Mouse (Mus musculus): ENCODE measurements around the gene Dock8. TPM values are rescaled to one million over a fixed set of nuclear protein-coding genes. Genes with fewer than 3 reads are reported as not detected.

Gene Dock8
- total and polyA plus RNA-seq, 2 experiments from 2014 or later, result 0.29 to 0.69 TPM

DNA sequence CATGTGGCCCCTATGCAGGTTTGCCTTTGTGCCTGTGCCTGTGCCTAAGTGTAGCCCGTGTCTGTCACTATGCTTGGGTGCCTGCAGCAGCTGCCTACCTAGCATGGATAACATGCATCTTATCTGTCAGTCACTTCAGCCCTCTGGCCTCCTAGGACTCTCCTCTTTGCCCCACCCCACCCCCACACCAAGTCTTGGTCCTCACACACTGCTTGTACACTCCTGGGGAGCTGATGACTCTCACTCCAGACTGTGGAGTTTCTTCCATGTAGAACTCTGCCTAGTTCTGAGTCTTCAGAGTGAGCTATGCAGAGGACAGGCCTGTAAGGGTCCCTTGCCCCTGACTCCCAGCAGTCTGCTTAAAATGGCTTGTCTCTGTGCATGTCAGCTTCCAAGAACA, 136.8 kb downstream of the Dock8 start:
- H3K27ac ChIP-seq (ENCODE audit: low read depth, low read length), result no peak overlapping the region
- WGBS, result 63% methylated on average over 1 of the region's 1 CpGs
- DNase-seq (no peak), ATAC-seq (no peak)
- no peak overlapping the region for H3K4me2 ChIP-seq (ENCODE audit: low read depth)
- H3K36me3 ChIP-seq (ENCODE audit: insufficient read depth), result no peaks in the 10 kb centered on the region
- no peak overlapping the region for H3K9ac ChIP-seq
- H3K27me3 ChIP-seq (ENCODE audit: insufficient read depth, low read length), result no peaks in the 10 kb centered on the region
- H3K4me1 ChIP-seq (ENCODE audit: insufficient read depth), result no peaks in the 10 kb centered on the region
- H3K9me3 ChIP-seq (ENCODE audit: low read length), result no peaks in the 10 kb centered on the region
- no peak for TF ChIP-seq CTCF (IDR thresholded peaks at IDR 0.05; ENCODE audit: low read depth)
- H3K4me3 ChIP-seq (ENCODE audit: low read depth, low read length), result no peak overlapping the region

- no peaks in the 10 kb centered on the region for H3K36me3 ChIP-seq (ENCODE audit: insufficient read depth)
- H3K4me1 ChIP-seq (ENCODE audit: insufficient read depth), result no peaks in the 10 kb centered on the region
- H3K4me2 ChIP-seq (ENCODE audit: low read depth), result no peak overlapping the region
- 87% methylated on average over 16 of the region's 16 CpGs for WGBS
- no peaks in the 10 kb centered on the region for H3K9me3 ChIP-seq (ENCODE audit: low read length)
- no peak overlapping the region for H3K4me3 ChIP-seq (ENCODE audit: low read depth, low read length)
- DNase-seq (no peak), ATAC-seq (no peak)
- no peak overlapping the region for H3K27ac ChIP-seq (ENCODE audit: low read depth, low read length)
- H3K27me3 ChIP-seq (ENCODE audit: insufficient read depth, low read length), result no peaks in the 10 kb centered on the region
- no peak overlapping the region for H3K9ac ChIP-seq
- no peak for TF ChIP-seq CTCF (IDR thresholded peaks at IDR 0.05; ENCODE audit: low read depth)
Measured at GRCm38 (mm10) chr19:25137907-25138820, 138.8 kb downstream of the Dock8 start.

DNA sequence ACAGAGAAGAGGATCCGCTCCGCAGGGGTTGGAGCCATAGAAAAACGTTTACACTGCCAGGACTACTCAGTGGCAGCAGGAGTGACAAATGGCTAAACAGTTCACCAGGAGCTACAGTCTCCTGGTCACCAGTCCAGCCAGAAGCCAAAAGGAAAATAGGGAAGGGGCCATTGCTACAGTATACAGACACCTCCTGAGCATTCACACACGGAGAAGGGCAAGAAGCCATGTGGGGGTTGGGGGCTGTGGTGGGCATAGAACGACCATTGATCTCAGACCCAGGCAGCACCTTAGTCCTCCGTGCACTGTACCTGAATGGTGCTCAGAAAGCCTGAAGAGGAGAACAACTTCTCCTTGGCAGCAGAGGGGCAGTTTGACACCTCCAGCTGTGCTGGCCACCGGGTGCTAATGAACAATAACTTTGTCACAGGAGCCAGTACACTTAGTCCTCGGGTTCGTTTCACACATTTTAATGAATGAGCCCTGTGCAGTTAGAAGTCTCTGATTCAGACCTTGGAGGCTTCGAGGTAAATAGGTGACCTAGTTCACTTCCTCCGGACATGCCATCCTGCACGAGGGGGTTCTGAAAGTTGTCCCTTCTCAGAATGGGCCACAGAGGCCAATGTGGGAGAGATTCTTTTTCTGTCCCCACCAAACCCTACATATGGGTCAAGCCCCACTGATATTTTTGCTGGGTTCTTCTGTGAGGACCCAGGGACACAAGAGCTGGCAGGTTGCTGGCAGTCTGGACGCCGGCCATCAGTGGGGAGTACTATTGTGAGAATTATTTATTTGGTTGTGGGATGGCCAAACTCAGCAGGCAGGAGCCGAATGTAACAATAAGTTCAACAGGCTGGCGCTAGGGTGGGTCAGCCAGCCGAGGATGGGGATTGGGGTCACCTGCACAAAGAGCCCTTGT, 145.0 kb downstream of the Dock8 start:
- Histone ChIP-seq H3K4me1 (ENCODE audit: insufficient read depth) (no peaks in the 10 kb centered on the region), H3K4me2 (ENCODE audit: low read depth) (no peak overlapping the region), H3K9ac (no peak overlapping the region), H3K36me3 (ENCODE audit: insufficient read depth) (no peaks in the 10 kb centered on the region), H3K27me3 (ENCODE audit: insufficient read depth, low read length) (no peaks in the 10 kb centered on the region), H3K9me3 (ENCODE audit: low read length) (no peaks in the 10 kb centered on the region), H3K4me3 (ENCODE audit: low read depth, low read length) (no peak overlapping the region), H3K27ac (ENCODE audit: low read depth, low read length) (no peak overlapping the region)
- ATAC-seq (no peak; the same call in 1 of the 2 replicates), DNase-seq (no peak)
- TF ChIP-seq CTCF (IDR thresholded peaks at IDR 0.05; ENCODE audit: low read depth), result no peak
- WGBS, result 41% methylated on average over 17 of the region's 17 CpGs

DNA sequence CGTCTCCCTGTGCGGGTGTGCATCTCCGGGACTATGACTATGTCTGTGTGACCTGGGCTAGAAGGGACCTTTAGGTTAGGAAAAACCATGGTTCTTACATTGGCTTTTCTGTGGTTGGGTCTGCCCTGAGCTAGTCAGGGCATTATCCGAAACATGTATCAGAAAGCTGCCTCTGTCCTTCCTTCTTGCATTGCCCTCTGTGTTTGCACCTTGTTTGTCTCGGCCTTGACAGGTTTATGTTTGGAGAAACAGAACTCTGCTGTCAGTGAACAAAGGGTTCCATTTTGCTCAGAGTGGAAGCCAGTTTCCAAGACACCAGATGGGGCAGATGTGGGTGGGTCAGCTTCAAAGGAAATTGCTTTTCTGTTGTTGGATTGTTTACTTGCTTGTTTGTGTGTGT, 145.8 kb downstream of the Dock8 start:
- 57% methylated on average over 5 of the region's 5 CpGs for WGBS
- Histone ChIP-seq H3K4me1 (ENCODE audit: insufficient read depth) (no peaks in the 10 kb centered on the region), H3K9me3 (ENCODE audit: low read length) (no peaks in the 10 kb centered on the region), H3K4me3 (ENCODE audit: low read depth, low read length) (no peak overlapping the region), H3K27ac (ENCODE audit: low read depth, low read length) (no peak overlapping the region), H3K4me2 (ENCODE audit: low read depth) (no peak overlapping the region), H3K27me3 (ENCODE audit: insufficient read depth, low read length) (no peaks in the 10 kb centered on the region), H3K36me3 (ENCODE audit: insufficient read depth) (no peaks in the 10 kb centered on the region), H3K9ac (no peak overlapping the region)
- no peak for TF ChIP-seq CTCF (IDR thresholded peaks at IDR 0.05; ENCODE audit: low read depth)
- DNase-seq (no peak), ATAC-seq (no peak)

DNA sequence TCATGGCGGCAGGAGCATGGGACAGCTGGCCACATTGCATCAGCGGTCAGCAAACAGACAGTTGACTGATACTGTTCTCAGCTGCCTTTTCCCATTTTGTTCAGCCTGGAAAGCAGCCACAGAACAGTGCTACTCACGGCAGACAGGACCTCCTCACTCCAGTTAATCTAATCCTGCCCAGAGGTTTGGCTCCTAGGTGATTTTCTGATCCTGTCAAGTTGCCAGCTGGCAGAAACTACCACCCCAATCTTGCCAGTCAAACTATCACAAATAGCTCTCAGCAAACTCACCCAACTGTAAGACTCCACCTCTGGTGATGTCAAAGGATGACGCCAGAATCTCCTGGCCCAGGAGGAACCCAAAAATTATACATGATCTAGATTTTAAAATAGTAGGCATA, 146.8 kb downstream of the Dock8 start:
- WGBS, result 76% methylated on average over 4 of the region's 4 CpGs
- no peaks in the 10 kb centered on the region for H3K27me3 ChIP-seq (ENCODE audit: insufficient read depth, low read length)

GRCm38 (mm10) chr19:25149788-25150187, 150.5 kb downstream of the Dock8 start:
- DNase-seq (no peak), ATAC-seq (no peak)
- WGBS, result 80% methylated on average over 8 of the region's 8 CpGs
- Histone ChIP-seq H3K27me3 (ENCODE audit: insufficient read depth, low read length) (no peaks in the 10 kb centered on the region), H3K9me3 (ENCODE audit: low read length) (no peaks in the 10 kb centered on the region), H3K4me1 (ENCODE audit: insufficient read depth) (no peaks in the 10 kb centered on the region), H3K4me2 (ENCODE audit: low read depth) (no peak overlapping the region), H3K4me3 (ENCODE audit: low read depth, low read length) (no peak overlapping the region), H3K27ac (ENCODE audit: low read depth, low read length) (no peak overlapping the region), H3K36me3 (ENCODE audit: insufficient read depth) (no peaks in the 10 kb centered on the region), H3K9ac (no peak overlapping the region)
- no peak for TF ChIP-seq CTCF (IDR thresholded peaks at IDR 0.05; ENCODE audit: low read depth)

More for the DNA sequence above, 146.8 kb downstream of the Dock8 start:
- no peak for TF ChIP-seq CTCF (IDR thresholded peaks at IDR 0.05; ENCODE audit: low read depth)
- H3K4me1 ChIP-seq (ENCODE audit: insufficient read depth), result no peaks in the 10 kb centered on the region
- DNase-seq (no peak), ATAC-seq (no peak)
- no peak overlapping the region for H3K4me2 ChIP-seq (ENCODE audit: low read depth)
- H3K36me3 ChIP-seq (ENCODE audit: insufficient read depth), result no peaks in the 10 kb centered on the region
- H3K9ac ChIP-seq, result no peak overlapping the region
- no peak overlapping the region for H3K27ac ChIP-seq (ENCODE audit: low read depth, low read length)
- no peaks in the 10 kb centered on the region for H3K9me3 ChIP-seq (ENCODE audit: low read length)
- no peak overlapping the region for H3K4me3 ChIP-seq (ENCODE audit: low read depth, low read length)
